Mouse (Mus musculus): Measurements from ENCODE around the gene Hmgb4. TPM values are rescaled to one million over a fixed set of nuclear protein-coding genes. Genes with fewer than 3 reads are reported as not detected.

The Hmgb4 gene
- polyA plus RNA-seq, 1 experiment, result not detected

GRCm38 (mm10) chr4:128270931-128271330, 10.2 kb upstream of the Hmgb4 start:
- TF ChIP-seq POLR2A (IDR thresholded peaks at IDR 0.05; ENCODE audit: borderline replicate concordance, control insufficient read depth, low read depth, low read length) (no peak), CTCF (IDR thresholded peaks at IDR 0.05; ENCODE audit: control insufficient read depth, insufficient read depth, low read length) (no peak)
- no peak overlapping the region for H3K4me3 ChIP-seq (replicated peaks; ENCODE audit: control insufficient read depth, low read depth, low read length)
- H3K4me1 ChIP-seq (ENCODE audit: control insufficient read depth, insufficient read depth, low read length), result no peaks in the 10 kb centered on the region; the same call in 1 of the 2 replicates
- no peak overlapping the region for H3K27ac ChIP-seq (ENCODE audit: control insufficient read depth, insufficient read depth, low read depth, low read length, poor library complexity)
- WGBS, result 76% methylated on average over 19 of the region's 19 CpGs

DNA sequence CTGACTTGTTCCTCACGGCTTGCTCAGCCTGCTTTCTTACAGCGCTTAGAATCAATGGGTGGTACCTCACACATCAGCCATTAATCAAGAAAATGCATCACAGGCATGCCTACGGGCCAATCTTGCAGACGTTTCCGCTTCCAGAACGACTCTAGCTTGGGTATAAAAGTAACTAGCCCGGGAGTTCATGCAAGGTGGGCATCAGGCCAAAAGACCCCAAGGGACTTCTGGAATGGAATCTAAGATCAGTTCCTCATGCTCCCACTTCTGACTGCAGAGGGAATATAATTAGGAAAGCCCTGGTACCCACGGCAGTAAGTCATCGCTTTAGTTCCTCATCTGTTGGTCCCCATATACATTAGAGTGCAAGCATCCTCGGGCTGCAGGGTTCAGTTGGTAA, 9.4 kb upstream of the Hmgb4 start:
- WGBS, result 79% methylated on average over 10 of the region's 10 CpGs
- no peaks in the 10 kb centered on the region; the same call in 1 of the 2 replicates for H3K4me1 ChIP-seq (ENCODE audit: control insufficient read depth, insufficient read depth, low read length)
- H3K27ac ChIP-seq (ENCODE audit: control insufficient read depth, insufficient read depth, low read depth, low read length, poor library complexity), result no peak overlapping the region
- TF ChIP-seq CTCF (IDR thresholded peaks at IDR 0.05; ENCODE audit: control insufficient read depth, insufficient read depth, low read length), result no peak
- TF ChIP-seq POLR2A (IDR thresholded peaks at IDR 0.05; ENCODE audit: borderline replicate concordance, control insufficient read depth, low read depth, low read length), result no peak
- H3K4me3 ChIP-seq (replicated peaks; ENCODE audit: control insufficient read depth, low read depth, low read length), result no peak overlapping the region

GRCm38 (mm10) chr4:128269261-128269875, 8.6 kb upstream of the Hmgb4 start:
- no peak overlapping the region for H3K4me3 ChIP-seq (replicated peaks; ENCODE audit: control insufficient read depth, low read depth, low read length)
- no peak overlapping the region for H3K27ac ChIP-seq (ENCODE audit: control insufficient read depth, insufficient read depth, low read depth, low read length, poor library complexity)
- H3K4me1 ChIP-seq (ENCODE audit: control insufficient read depth, insufficient read depth, low read length), result no peaks in the 10 kb centered on the region; the same call in 1 of the 2 replicates
- no peak for TF ChIP-seq CTCF (IDR thresholded peaks at IDR 0.05; ENCODE audit: control insufficient read depth, insufficient read depth, low read length)
- TF ChIP-seq POLR2A (IDR thresholded peaks at IDR 0.05; ENCODE audit: borderline replicate concordance, control insufficient read depth, low read depth, low read length), result no peak
- 82% methylated on average over 9 of the region's 9 CpGs for WGBS

DNA sequence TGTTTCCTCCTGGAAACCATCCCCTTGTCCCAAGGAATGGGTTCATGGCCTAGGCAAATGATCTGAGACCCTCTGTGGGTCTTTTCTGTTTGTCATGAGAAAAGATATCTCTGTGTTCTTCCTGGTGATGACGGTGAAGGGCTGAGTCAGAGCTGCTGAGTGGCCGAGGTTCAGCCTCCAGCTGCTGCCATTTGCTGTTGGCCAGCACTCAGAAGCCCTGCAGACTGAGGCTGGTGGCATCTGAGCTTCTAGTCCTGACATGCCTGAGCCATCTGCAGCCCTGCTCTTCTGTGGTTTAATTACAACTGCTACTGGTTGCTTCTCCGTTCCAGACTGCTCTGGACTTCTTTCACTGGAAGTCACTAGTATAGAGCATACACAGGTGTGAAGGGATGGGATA, 4.6 kb upstream of the Hmgb4 start:
- no peak overlapping the region for H3K27ac ChIP-seq (ENCODE audit: control insufficient read depth, insufficient read depth, low read depth, low read length, poor library complexity)
- WGBS, result 75% methylated on average over 3 of the region's 3 CpGs
- TF ChIP-seq CTCF (IDR thresholded peaks at IDR 0.05; ENCODE audit: control insufficient read depth, insufficient read depth, low read length) (no peak), POLR2A (IDR thresholded peaks at IDR 0.05; ENCODE audit: borderline replicate concordance, control insufficient read depth, low read depth, low read length) (no peak)
- no peaks in the 10 kb centered on the region for H3K4me1 ChIP-seq (ENCODE audit: control insufficient read depth, insufficient read depth, low read length)
- H3K4me3 ChIP-seq (replicated peaks; ENCODE audit: control insufficient read depth, low read depth, low read length), result no peak overlapping the region

- H3K27ac ChIP-seq (ENCODE audit: control insufficient read depth, insufficient read depth, low read depth, low read length, poor library complexity), result no peak overlapping the region
- H3K4me3 ChIP-seq (replicated peaks; ENCODE audit: control insufficient read depth, low read depth, low read length), result no peak overlapping the region
- 85% methylated on average over 5 of the region's 5 CpGs for WGBS
- no peaks in the 10 kb centered on the region for H3K4me1 ChIP-seq (ENCODE audit: control insufficient read depth, insufficient read depth, low read length)
- no peak for TF ChIP-seq POLR2A (IDR thresholded peaks at IDR 0.05; ENCODE audit: borderline replicate concordance, control insufficient read depth, low read depth, low read length)
- TF ChIP-seq CTCF (IDR thresholded peaks at IDR 0.05; ENCODE audit: control insufficient read depth, insufficient read depth, low read length), result no peak
Measured at GRCm38 (mm10) chr4:128264491-128264890, 3.7 kb upstream of the Hmgb4 start.

DNA sequence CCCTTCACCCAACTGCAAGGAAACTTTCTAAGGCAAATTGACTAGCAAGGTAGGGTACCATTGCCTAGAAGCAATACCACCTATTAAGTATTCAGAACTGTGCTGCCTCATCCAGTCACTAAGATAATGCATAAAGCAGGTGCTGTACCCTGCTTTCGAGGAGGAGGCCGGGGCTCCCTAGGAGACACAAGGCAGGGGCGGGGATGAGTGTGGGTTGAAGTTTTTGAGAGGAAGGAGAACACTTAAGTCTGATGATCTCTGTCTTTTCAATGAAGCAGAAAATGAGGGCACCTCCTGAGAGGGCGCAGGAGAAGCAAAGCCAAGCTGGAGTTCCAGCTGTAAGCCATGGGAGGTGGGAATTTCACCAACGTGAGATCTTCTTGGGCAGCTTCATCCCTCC, 1.5 kb downstream of the Hmgb4 start:
- WGBS, result 68% methylated on average over 5 of the region's 5 CpGs
- Histone ChIP-seq H3K4me1 (ENCODE audit: control insufficient read depth, insufficient read depth, low read length) (no peaks in the 10 kb centered on the region), H3K4me3 (replicated peaks; ENCODE audit: control insufficient read depth, low read depth, low read length) (no peak overlapping the region), H3K27ac (ENCODE audit: control insufficient read depth, insufficient read depth, low read depth, low read length, poor library complexity) (no peak overlapping the region)
- TF ChIP-seq CTCF (IDR thresholded peaks at IDR 0.05; ENCODE audit: control insufficient read depth, insufficient read depth, low read length) (no peak), POLR2A (IDR thresholded peaks at IDR 0.05; ENCODE audit: borderline replicate concordance, control insufficient read depth, low read depth, low read length) (no peak)

DNA sequence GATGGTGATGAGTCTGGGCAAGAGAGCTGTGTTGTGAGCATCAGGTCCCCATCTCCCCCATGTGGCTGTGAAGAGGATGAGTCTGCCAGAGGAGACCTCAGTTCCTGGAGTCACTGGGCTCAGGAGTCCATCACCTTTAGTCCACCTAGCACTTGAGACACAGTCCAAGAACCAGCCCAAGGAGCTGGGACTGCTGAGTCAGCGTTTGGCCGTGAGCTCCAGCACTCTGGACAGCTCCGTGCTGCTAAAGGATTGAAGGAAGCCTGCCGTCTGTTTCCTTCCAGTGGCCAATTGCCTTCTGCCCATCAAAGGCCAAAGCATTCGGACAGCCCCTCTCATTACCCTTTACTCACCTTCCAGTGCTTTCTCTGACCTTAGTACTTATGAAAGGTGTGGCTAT, 12.1 kb downstream of the Hmgb4 start:
- Histone ChIP-seq H3K4me3 (replicated peaks; ENCODE audit: control insufficient read depth, low read depth, low read length) (no peak overlapping the region), H3K27ac (ENCODE audit: control insufficient read depth, insufficient read depth, low read depth, low read length, poor library complexity) (no peak overlapping the region), H3K4me1 (ENCODE audit: control insufficient read depth, insufficient read depth, low read length) (no peaks in the 10 kb centered on the region)
- WGBS, result 15% methylated on average over 5 of the region's 5 CpGs
- TF ChIP-seq CTCF (IDR thresholded peaks at IDR 0.05; ENCODE audit: control insufficient read depth, insufficient read depth, low read length) (no peak), POLR2A (IDR thresholded peaks at IDR 0.05; ENCODE audit: borderline replicate concordance, control insufficient read depth, low read depth, low read length) (no peak)

DNA sequence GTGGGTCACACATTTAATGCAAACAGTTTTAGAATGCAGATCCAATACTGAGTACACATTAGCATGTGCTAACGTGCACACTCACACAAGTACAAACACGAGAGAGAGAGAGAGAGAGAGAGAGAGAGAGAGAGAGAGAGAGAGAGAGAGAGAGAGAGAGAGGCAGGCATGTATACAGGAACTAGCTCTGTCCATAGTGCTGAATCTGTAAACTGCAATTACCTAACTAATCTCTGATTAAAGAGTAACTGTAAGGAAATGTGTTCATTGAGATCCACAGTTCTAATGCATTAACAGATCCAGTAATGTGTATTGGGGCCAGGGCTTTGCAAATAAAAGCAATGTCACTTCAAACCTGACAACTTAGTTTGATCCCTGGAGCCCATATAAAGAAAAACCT, 15.6 kb downstream of the Hmgb4 start:
- WGBS, result 41% methylated on average over 2 of the region's 2 CpGs
- H3K27ac ChIP-seq (ENCODE audit: control insufficient read depth, insufficient read depth, low read depth, low read length, poor library complexity), result no peak overlapping the region
- no peak for TF ChIP-seq POLR2A (IDR thresholded peaks at IDR 0.05; ENCODE audit: borderline replicate concordance, control insufficient read depth, low read depth, low read length)
- no peak for TF ChIP-seq CTCF (IDR thresholded peaks at IDR 0.05; ENCODE audit: control insufficient read depth, insufficient read depth, low read length)

More for the DNA sequence above, 15.6 kb downstream of the Hmgb4 start:
- Histone ChIP-seq H3K4me1 (ENCODE audit: control insufficient read depth, insufficient read depth, low read length) (no peaks in the 10 kb centered on the region), H3K4me3 (replicated peaks; ENCODE audit: control insufficient read depth, low read depth, low read length) (no peak overlapping the region)

All from bone marrow, adult 2 months (tissue).